Mouse (Mus musculus): ENCODE measurements at regions not wholly inside any gene's neighbourhood (a gene's known extent, or its start where the extent isn't known, plus 50 kb on each side); places are given as distances from the start of the nearest gene placed in this dataset.

GRCm38 (mm10) chr6:49958891-49959290 lies 136.4 kb downstream of the Npy start:
- no peak for TF ChIP-seq POLR2A (IDR thresholded peaks at IDR 0.05; ENCODE audit: borderline replicate concordance, control insufficient read depth, low read depth, low read length)
- no peak for TF ChIP-seq CTCF (IDR thresholded peaks at IDR 0.05; ENCODE audit: control insufficient read depth, insufficient read depth, low read length)

Data from bone marrow, adult 2 months (tissue).